Mouse (Mus musculus): ENCODE measurements around the gene Lcp1.

Gene Lcp1

GRCm38 (mm10) chr14:75205363-75206051 is 74.6 kb downstream of the Lcp1 start:
- DNase-seq (ENCODE audit: low spot score in 2 of 2) = no peak

DNA sequence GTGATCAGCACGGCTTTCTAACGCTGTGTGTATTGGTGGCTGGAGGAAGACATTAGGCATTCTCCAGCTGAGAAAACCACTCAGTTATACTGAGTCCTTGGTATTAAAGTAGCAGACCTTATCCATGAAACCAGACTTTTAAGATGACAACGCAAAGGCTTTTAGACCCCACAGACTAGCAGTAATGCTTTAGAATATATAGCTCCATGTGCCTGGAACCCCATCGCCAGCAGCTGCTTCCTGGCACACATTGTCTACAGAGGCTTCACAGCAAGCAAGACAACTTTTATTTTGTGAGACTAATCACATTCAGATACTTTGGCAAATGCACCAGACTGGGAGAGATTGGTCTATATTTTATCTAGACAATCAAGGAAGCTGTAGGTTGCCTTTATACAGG is 75.4 kb downstream of the Lcp1 start:
- no peak for DNase-seq (ENCODE audit: low spot score in 2 of 2)

DNA sequence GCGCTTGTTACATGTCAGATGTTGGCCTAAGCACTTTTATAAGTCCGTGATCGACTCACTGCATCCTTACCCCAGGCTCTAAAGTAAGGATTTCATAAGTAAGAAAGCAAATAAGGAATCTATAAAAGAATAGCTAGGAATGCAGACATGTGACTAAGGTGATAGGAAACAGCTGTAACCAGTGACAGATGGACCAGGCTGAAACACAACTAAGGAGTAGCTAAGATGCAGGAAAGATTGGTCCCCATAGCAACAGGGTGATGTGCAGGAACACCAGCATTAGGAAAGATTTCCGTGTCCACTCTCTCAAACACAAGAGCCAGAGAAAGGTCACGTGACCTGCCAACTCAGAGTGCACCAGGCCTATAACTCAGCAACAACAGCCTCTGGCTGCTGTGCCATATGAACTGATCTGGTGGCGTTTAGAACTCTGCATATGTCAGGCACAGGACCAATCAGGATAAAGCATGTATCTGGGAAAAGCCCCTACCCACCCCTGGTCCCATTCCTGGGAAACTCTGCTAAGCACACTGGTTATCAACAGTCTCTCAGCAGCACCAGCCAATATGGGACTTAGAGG is 77.8 kb downstream of the Lcp1 start:
- DNase-seq (ENCODE audit: low spot score in 2 of 2) = no peak

DNA sequence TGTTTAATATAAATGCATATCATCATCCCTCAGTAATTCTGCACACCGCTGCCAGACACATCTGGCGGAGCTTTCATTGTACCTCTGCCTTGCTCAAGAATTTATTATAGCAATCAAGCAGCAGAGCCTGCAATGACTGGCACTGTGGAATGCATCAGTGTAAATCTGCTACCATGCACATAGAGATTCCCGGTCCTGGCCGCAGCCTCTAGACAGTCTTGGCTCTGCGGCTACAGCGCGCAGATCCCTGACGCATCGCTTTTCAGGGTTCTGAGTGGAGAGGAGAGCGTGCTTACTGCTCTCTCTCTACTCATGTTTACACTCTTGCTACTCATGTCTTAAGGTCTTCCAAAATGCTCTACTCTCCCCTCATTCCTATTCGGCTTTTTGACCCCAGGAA is 82.9 kb downstream of the Lcp1 start:
- DNase-seq (ENCODE audit: low spot score in 2 of 2) = no peak

DNA sequence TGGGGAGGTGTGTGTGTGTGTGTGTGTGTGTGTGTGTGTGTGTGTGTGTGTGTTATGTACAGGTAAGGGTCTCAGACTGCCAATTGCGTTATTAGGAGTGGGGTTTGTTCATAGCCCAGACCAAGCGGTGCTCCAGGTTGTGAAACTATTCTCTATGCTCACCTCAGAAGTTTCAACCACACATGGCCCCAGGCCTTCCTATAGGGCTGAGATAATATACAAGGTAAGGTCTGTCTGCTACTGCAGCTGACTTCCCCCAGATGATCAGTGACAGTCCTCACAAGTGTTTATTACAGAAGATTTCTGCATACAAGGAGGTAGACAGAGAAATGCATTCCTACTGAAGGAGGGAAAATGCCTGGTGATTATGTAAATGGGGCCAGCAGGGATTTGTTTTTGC is 87.9 kb downstream of the Lcp1 start:
- DNase-seq (ENCODE audit: low spot score in 2 of 2) = no peak

- DNase-seq (ENCODE audit: low spot score in 2 of 2) = no peak
These were observed 88.5 kb downstream of the Lcp1 start for GRCm38 (mm10) chr14:75219250-75219913.

- no peak for DNase-seq (ENCODE audit: low spot score in 2 of 2)
These were observed 91.5 kb downstream of the Lcp1 start for GRCm38 (mm10) chr14:75222386-75222785.

GRCm38 (mm10) chr14:75227453-75228084 is 96.7 kb downstream of the Lcp1 start:
- DNase-seq (ENCODE audit: low spot score in 2 of 2) = no peak

DNA sequence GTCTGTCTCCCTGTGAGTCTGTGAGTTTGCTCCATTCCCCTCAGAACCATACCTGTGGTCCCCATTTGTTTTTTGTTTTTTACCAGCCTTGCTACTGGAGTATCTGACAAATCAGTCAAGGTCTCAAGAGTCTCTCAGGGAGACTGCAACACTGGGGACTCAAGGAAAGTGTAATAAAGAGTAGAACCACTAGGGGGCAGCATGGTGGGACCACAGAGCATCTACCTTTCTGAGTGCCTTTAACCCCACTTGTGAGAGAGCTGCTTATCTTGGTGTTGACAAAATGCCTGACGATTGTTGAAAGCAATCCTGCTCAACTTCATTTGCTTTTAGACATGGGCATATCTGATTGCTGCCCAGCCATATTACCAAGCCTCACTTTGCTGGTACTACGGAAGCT is 98.9 kb downstream of the Lcp1 start:
- no peak for DNase-seq (ENCODE audit: low spot score in 2 of 2)

DNA sequence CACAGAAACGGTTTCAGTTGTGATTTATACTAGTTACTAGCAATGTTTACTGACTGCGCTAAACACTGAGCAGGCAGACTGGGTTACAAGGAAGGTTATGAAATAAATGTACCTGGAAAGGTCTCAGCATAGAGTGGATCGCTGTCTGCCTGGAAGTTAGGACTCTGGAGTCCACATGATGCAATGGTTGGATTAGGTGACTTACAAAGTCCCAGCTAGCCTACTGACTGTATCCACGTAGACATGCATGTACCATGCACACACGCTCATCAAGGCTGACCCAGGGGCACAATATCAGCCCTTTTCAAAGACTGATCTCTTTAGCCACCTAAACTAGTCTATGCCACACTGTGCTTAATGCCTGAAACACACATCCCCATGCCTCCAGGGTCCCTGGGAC is 102.2 kb downstream of the Lcp1 start:
- DNase-seq (ENCODE audit: low spot score in 2 of 2) = no peak

DNA sequence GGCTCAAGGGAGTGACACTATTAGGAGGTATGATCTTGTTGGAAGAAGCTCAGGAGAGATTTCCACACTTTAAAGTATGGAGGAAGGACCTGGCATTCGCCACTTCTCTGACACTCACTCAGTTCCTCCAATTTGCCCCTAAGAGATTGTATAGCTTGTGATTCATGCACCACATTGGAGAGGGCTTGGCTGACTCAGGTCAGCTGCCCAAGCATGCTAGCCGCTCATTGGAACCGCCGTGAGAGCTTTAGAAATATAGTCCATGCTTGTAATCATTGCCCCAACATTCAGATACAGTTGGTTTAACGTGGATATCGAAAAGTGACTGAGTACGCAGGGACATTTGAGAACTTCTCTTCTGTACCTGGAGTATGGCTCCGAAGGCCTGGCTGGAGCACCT is 104.7 kb downstream of the Lcp1 start:
- DNase-seq (ENCODE audit: low spot score in 2 of 2) = no peak

- DNase-seq (ENCODE audit: low spot score in 2 of 2) = peak; percentile 35 to 39
These were observed 105.2 kb downstream of the Lcp1 start for GRCm38 (mm10) chr14:75235955-75236635.

GRCm38 (mm10) chr14:75236636-75237003 is 105.7 kb downstream of the Lcp1 start:
- DNase-seq (ENCODE audit: low spot score in 2 of 2) = no peak

GRCm38 (mm10) chr14:75237096-75237495 is 106.2 kb downstream of the Lcp1 start:
- no peak for DNase-seq (ENCODE audit: low spot score in 2 of 2)

GRCm38 (mm10) chr14:75238054-75238692 is 107.3 kb downstream of the Lcp1 start:
- DNase-seq (ENCODE audit: low spot score in 2 of 2) = no peak

GRCm38 (mm10) chr14:75242087-75242486 is 111.2 kb downstream of the Lcp1 start, which contains the start of gene Cpb2:
Gene Cpb2 (plus strand): TSS chr14:75242287.
- no peak for DNase-seq (ENCODE audit: low spot score in 2 of 2)

DNA sequence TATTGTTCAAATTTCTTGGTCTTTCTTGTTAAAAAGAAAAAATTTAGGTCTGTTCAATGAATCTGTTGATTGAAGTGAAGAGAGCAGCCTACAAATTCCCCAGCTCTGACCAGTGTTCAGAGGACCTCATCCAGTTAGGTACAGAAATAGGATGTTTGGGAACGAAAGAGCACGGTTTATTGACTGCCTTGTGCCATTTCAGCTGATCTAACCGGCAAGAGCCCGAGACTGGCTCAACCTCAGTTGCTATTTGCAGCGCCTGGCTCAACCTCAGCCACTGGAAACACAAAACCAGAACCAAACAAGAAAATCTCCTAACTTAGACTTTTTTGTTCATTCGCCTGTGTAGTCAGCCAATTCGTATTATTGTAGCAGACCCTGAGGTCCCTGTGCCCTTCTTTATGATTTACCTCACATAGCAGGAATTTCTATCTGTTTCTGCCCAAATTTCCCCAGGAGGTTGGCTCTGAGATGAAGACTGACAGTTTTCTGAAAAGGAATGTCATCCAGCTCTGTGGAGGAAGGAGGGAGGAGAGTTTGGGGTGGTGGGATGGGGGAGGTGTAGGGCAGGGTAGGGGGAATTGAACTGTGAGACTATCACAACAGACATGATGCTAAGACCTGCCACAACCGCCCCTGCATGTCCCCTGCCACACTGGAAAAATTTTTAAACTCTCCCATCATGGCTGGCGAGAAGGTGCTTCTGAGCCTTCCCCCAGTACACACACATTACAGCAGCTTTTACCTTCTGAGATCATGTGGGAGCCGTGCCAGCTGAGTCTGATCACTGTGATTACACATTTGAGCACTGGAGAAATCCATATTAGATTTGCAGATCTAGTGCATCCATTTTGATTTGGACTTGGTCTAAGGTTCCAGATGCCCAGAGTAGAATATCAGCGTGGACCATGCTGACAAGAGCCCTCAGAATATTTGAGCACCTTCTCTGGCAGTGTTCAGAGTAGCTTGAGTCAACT is 115.4 kb downstream of the Lcp1 start:
- DNase-seq (ENCODE audit: low spot score in 2 of 2) = no peak

- no peak for DNase-seq (ENCODE audit: low spot score in 2 of 2)
These were observed 119.5 kb downstream of the Lcp1 start for GRCm38 (mm10) chr14:75250432-75250831.

- no peak for DNase-seq (ENCODE audit: low spot score in 2 of 2)
These were observed 125.6 kb downstream of the Lcp1 start for GRCm38 (mm10) chr14:75256521-75256920.

GRCm38 (mm10) chr14:75269531-75269930 is 138.6 kb downstream of the Lcp1 start:
- no peak for DNase-seq (ENCODE audit: low spot score in 2 of 2)
